Mouse (Mus musculus): ENCODE data around the gene Sparcl1. TPM values are rescaled to one million over a fixed set of nuclear protein-coding genes. Genes with fewer than 3 reads are reported as not detected.

Sparcl1 gene
- polyA plus RNA-seq (2012; rRNA removed) = 75.9 and 150 TPM in 2 replicates

- TF ChIP-seq CTCF (IDR thresholded peaks at IDR 0.05; ENCODE audit: borderline replicate concordance, extremely low read depth, insufficient read depth, insufficient read length) = no peak
- no peak for TF ChIP-seq POLR2A (IDR thresholded peaks at IDR 0.05; ENCODE audit: borderline replicate concordance, extremely low read depth, insufficient read depth, insufficient read length, poor library complexity, severe bottlenecking)
- DNase-seq (ENCODE audit: low read depth) = peak; percentile 86
These were observed at the start of gene Sparcl1 for GRCm38 (mm10) chr5:104113491-104114172. Gene Sparcl1 (minus strand): TSS chr5:104113733.

- DNase-seq (ENCODE audit: low read depth) = no peak
- TF ChIP-seq CTCF (IDR thresholded peaks at IDR 0.05; ENCODE audit: borderline replicate concordance, extremely low read depth, insufficient read depth, insufficient read length) = no peak
- no peak for TF ChIP-seq POLR2A (IDR thresholded peaks at IDR 0.05; ENCODE audit: borderline replicate concordance, extremely low read depth, insufficient read depth, insufficient read length, poor library complexity, severe bottlenecking)
These were observed 47.9 kb upstream of the Sparcl1 start for GRCm38 (mm10) chr5:104161390-104161789.

- DNase-seq (ENCODE audit: low read depth) = no peak
These were observed 47.0 kb upstream of the Sparcl1 start for GRCm38 (mm10) chr5:104160581-104160980.

GRCm38 (mm10) chr5:104158332-104159052 lies 45.0 kb upstream of the Sparcl1 start:
- no peak for TF ChIP-seq POLR2A (IDR thresholded peaks at IDR 0.05; ENCODE audit: borderline replicate concordance, extremely low read depth, insufficient read depth, insufficient read length, poor library complexity, severe bottlenecking)
- no peak for TF ChIP-seq CTCF (IDR thresholded peaks at IDR 0.05; ENCODE audit: borderline replicate concordance, extremely low read depth, insufficient read depth, insufficient read length)
- DNase-seq (ENCODE audit: low read depth) = peak; percentile 25

More at GRCm38 (mm10) chr5:104160581-104160980, 47.0 kb upstream of the Sparcl1 start:
- TF ChIP-seq POLR2A (IDR thresholded peaks at IDR 0.05; ENCODE audit: borderline replicate concordance, extremely low read depth, insufficient read depth, insufficient read length, poor library complexity, severe bottlenecking) (no peak), CTCF (IDR thresholded peaks at IDR 0.05; ENCODE audit: borderline replicate concordance, extremely low read depth, insufficient read depth, insufficient read length) (no peak)

GRCm38 (mm10) chr5:104157701-104158100 lies 44.2 kb upstream of the Sparcl1 start:
- TF ChIP-seq CTCF (IDR thresholded peaks at IDR 0.05; ENCODE audit: borderline replicate concordance, extremely low read depth, insufficient read depth, insufficient read length) = no peak
- TF ChIP-seq POLR2A (IDR thresholded peaks at IDR 0.05; ENCODE audit: borderline replicate concordance, extremely low read depth, insufficient read depth, insufficient read length, poor library complexity, severe bottlenecking) = no peak

GRCm38 (mm10) chr5:104150196-104150595 lies 36.7 kb upstream of the Sparcl1 start:
- TF ChIP-seq POLR2A (IDR thresholded peaks at IDR 0.05; ENCODE audit: borderline replicate concordance, extremely low read depth, insufficient read depth, insufficient read length, poor library complexity, severe bottlenecking) (no peak), CTCF (IDR thresholded peaks at IDR 0.05; ENCODE audit: borderline replicate concordance, extremely low read depth, insufficient read depth, insufficient read length) (no peak)

More at GRCm38 (mm10) chr5:104157701-104158100, 44.2 kb upstream of the Sparcl1 start:
- DNase-seq (ENCODE audit: low read depth) = no peak

GRCm38 (mm10) chr5:104149349-104149748 lies 35.8 kb upstream of the Sparcl1 start:
- no peak for TF ChIP-seq CTCF (IDR thresholded peaks at IDR 0.05; ENCODE audit: borderline replicate concordance, extremely low read depth, insufficient read depth, insufficient read length)
- no peak for TF ChIP-seq POLR2A (IDR thresholded peaks at IDR 0.05; ENCODE audit: borderline replicate concordance, extremely low read depth, insufficient read depth, insufficient read length, poor library complexity, severe bottlenecking)
- DNase-seq (ENCODE audit: low read depth) = no peak

More at GRCm38 (mm10) chr5:104150196-104150595, 36.7 kb upstream of the Sparcl1 start:
- DNase-seq (ENCODE audit: low read depth) = no peak

GRCm38 (mm10) chr5:104144057-104144456 lies 30.5 kb upstream of the Sparcl1 start:
- TF ChIP-seq POLR2A (IDR thresholded peaks at IDR 0.05; ENCODE audit: borderline replicate concordance, extremely low read depth, insufficient read depth, insufficient read length, poor library complexity, severe bottlenecking) = no peak
- no peak for TF ChIP-seq CTCF (IDR thresholded peaks at IDR 0.05; ENCODE audit: borderline replicate concordance, extremely low read depth, insufficient read depth, insufficient read length)
- DNase-seq (ENCODE audit: low read depth) = no peak

- DNase-seq (ENCODE audit: low read depth) = no peak
- TF ChIP-seq POLR2A (IDR thresholded peaks at IDR 0.05; ENCODE audit: borderline replicate concordance, extremely low read depth, insufficient read depth, insufficient read length, poor library complexity, severe bottlenecking) (no peak), CTCF (IDR thresholded peaks at IDR 0.05; ENCODE audit: borderline replicate concordance, extremely low read depth, insufficient read depth, insufficient read length) (peak; percentile 24; the same call in 1 of the 2 replicates)
These were observed 27.5 kb upstream of the Sparcl1 start for GRCm38 (mm10) chr5:104141067-104141466.

- TF ChIP-seq CTCF (IDR thresholded peaks at IDR 0.05; ENCODE audit: borderline replicate concordance, extremely low read depth, insufficient read depth, insufficient read length) = no peak
- TF ChIP-seq POLR2A (IDR thresholded peaks at IDR 0.05; ENCODE audit: borderline replicate concordance, extremely low read depth, insufficient read depth, insufficient read length, poor library complexity, severe bottlenecking) = no peak
- DNase-seq (ENCODE audit: low read depth) = no peak
These were observed 24.5 kb upstream of the Sparcl1 start for GRCm38 (mm10) chr5:104137920-104138541.

- DNase-seq (ENCODE audit: low read depth) = no peak
- TF ChIP-seq POLR2A (IDR thresholded peaks at IDR 0.05; ENCODE audit: borderline replicate concordance, extremely low read depth, insufficient read depth, insufficient read length, poor library complexity, severe bottlenecking) (no peak), CTCF (IDR thresholded peaks at IDR 0.05; ENCODE audit: borderline replicate concordance, extremely low read depth, insufficient read depth, insufficient read length) (no peak)
These were observed 20.2 kb upstream of the Sparcl1 start for GRCm38 (mm10) chr5:104133752-104134151.
